Mouse (Mus musculus) megakaryocyte, embryonic 14.5 days (primary cell): Measurements from ENCODE around the gene Ush1c.

Experiments
- FLI1 ChIP-seq: IDR thresholded peaks from 2 replicates; pipeline ENCODE4 v1.6.1; 2012; ENCODE audit warnings: low read length, inconsistent platforms, mixed read lengths
- GATA1 ChIP-seq: IDR thresholded peaks from 3 replicates; pipeline ENCODE4 v1.6.1; 2012; ENCODE audit warnings: mixed read lengths, low read length, inconsistent platforms, borderline replicate concordance

- TF ChIP-seq GATA1 (no peak), FLI1 (no peak)
These were observed 9.3 kb upstream of the Ush1c start for GRCm38 (mm10) chr7:46247606-46248005.
